Mouse (Mus musculus) erythroblast, embryonic 14.5 days (primary cell): ENCODE data around the gene Ppm1h. TPM values are rescaled to one million over a fixed set of nuclear protein-coding genes. Genes with fewer than 3 reads are reported as not detected.

Experiments used
- H3K27me3 ChIP-seq: 2 replicates; pipeline ENCODE4 v1.6.1; 2012; ENCODE audit warnings: inconsistent platforms; ENCODE audit not compliant: control insufficient read depth
- H3K36me3 ChIP-seq: 2 replicates; pipeline ENCODE4 v1.6.1; 2012; ENCODE audit warnings: mild to moderate bottlenecking, inconsistent platforms; ENCODE audit not compliant: control insufficient read depth
- H3K4me1 ChIP-seq: 2 replicates; pipeline ENCODE4 v1.6.1; 2012; ENCODE audit warnings: inconsistent platforms; ENCODE audit not compliant: control insufficient read depth
- H3K4me3 ChIP-seq: replicated peaks from 2 replicates; pipeline ENCODE3; 2012; ENCODE audit warnings: moderate library complexity, mild to moderate bottlenecking, inconsistent platforms
- H3K9me3 ChIP-seq: 2 replicates; pipeline ENCODE4 v1.6.1; 2012; ENCODE audit warnings: low read length, inconsistent platforms, mixed read lengths; ENCODE audit not compliant: control insufficient read depth
- GATA1 ChIP-seq: IDR thresholded peaks from 2 replicates; pipeline ENCODE4 v1.6.1; 2012; ENCODE audit warnings: low read length, inconsistent platforms, mixed read lengths
- TAL1 ChIP-seq: IDR thresholded peaks from 3 replicates; pipeline ENCODE4 v1.6.1; 2012; ENCODE audit warnings: low read length, inconsistent platforms, mixed read lengths
- polyA plus RNA-seq: library from polyadenylated mRNA; stranded (reverse); fragments of >175 nt; gene quantifications from 2 replicates; pipeline ENCODE4 v1.2.3, GENCODE M21; 2012

Gene Ppm1h
- polyA plus RNA-seq, 1 experiment = not detected

GRCm38 (mm10) chr10:122895121-122895770, 216.7 kb downstream of the Ppm1h start:
- no peak overlapping the region for H3K4me3 ChIP-seq
- TF ChIP-seq GATA1 (no peak), TAL1 (no peak)
- H3K9me3 ChIP-seq = 0 out of 2 replicates have a peak, but pooled peaks cover 2% of the 10 kb centered on the region
- no peaks in the 10 kb centered on the region for H3K27me3 ChIP-seq
- no peaks in the 10 kb centered on the region for H3K36me3 ChIP-seq
- no peaks in the 10 kb centered on the region for H3K4me1 ChIP-seq

DNA sequence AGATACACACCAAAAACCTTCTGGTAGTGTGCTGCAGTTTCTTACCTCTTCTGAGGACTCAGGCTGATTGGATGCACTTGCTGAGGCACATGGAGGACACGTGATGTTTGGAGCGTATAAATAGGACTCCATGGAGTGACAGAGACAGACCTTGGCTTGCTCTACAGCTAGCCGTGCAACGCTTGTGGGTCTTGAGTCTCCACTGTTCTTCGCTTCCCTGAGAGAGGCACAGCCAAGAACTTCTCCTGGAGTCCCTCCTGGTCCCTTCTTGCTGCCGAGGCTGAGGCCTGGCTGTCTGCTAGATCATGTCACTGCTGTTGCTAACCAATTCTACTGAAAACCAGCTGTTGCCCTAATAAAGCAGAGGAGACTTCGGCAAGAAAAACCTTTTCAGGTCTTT, 221.4 kb downstream of the Ppm1h start:
- H3K36me3 ChIP-seq = no peaks in the 10 kb centered on the region
- no peaks in the 10 kb centered on the region for H3K4me1 ChIP-seq
- no peaks in the 10 kb centered on the region for H3K27me3 ChIP-seq
- TF ChIP-seq GATA1 (no peak), TAL1 (no peak)
- no peaks in the 10 kb centered on the region for H3K9me3 ChIP-seq
- H3K4me3 ChIP-seq = no peak overlapping the region

- H3K27me3 ChIP-seq = no peaks in the 10 kb centered on the region
- H3K4me3 ChIP-seq = no peak overlapping the region
- no peak for TF ChIP-seq GATA1
- no peaks in the 10 kb centered on the region for H3K4me1 ChIP-seq
- no peaks in the 10 kb centered on the region for H3K36me3 ChIP-seq
- H3K9me3 ChIP-seq = no peaks in the 10 kb centered on the region
Measured at GRCm38 (mm10) chr10:122900466-122900865, 221.9 kb downstream of the Ppm1h start.

DNA sequence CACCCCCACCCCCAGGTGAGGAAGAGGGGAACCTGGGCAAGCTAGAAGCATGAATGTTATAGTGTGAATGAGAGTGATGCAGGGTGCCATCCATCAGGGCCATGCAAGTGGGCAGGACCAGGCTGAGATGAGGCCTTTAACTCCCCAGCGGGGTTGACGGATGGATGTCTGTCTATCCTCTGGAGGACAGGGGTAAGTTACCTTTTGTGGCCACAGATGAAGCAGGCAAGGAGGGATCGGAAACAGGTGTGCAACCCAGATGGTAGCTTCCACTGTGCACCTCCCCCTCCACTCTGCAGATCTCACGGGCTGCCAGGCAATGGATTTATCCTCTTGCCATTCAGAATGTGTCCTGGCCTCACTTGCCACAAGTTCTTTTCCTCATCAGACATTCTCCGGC, 222.8 kb downstream of the Ppm1h start:
- H3K4me3 ChIP-seq = no peak overlapping the region
- no peaks in the 10 kb centered on the region for H3K36me3 ChIP-seq
- H3K27me3 ChIP-seq = no peaks in the 10 kb centered on the region
- no peaks in the 10 kb centered on the region for H3K9me3 ChIP-seq
- H3K4me1 ChIP-seq = no peaks in the 10 kb centered on the region
- TF ChIP-seq GATA1 = no peak
- no peak for TF ChIP-seq TAL1

- H3K4me1 ChIP-seq = no peaks in the 10 kb centered on the region
- TF ChIP-seq GATA1 = no peak
- no peak for TF ChIP-seq TAL1
Measured at GRCm38 (mm10) chr10:122909406-122910032, 231.0 kb downstream of the Ppm1h start.

DNA sequence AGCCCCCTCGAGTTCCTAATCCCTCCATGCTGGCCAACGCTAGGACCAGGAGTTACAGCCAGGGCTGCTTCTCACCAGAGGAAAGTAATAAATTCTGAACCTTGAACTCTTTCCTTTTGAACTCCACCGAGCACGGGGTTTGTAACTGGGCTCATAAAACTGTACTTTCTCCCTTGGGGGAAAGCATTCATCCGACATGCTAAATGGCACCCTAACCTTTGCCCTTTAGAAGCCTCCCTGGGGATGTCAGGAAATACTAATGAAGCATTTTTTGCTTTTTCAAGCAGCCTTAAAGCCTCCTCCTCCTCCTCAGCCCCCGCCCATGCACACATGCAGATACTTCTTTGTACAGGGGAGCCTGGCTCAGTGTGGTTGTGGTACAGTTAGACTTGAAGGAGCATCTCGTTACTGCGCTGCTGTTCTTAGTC, 232.2 kb downstream of the Ppm1h start:
- H3K4me3 ChIP-seq = no peak overlapping the region
- H3K4me1 ChIP-seq = no peaks in the 10 kb centered on the region
- TF ChIP-seq TAL1 = no peak
- TF ChIP-seq GATA1 = no peak
- H3K9me3 ChIP-seq = no peaks in the 10 kb centered on the region
- H3K27me3 ChIP-seq = no peaks in the 10 kb centered on the region
- no peaks in the 10 kb centered on the region for H3K36me3 ChIP-seq

More at GRCm38 (mm10) chr10:122909406-122910032, 231.0 kb downstream of the Ppm1h start:
- H3K36me3 ChIP-seq = no peaks in the 10 kb centered on the region
- no peak overlapping the region for H3K4me3 ChIP-seq
- H3K27me3 ChIP-seq = no peaks in the 10 kb centered on the region
- H3K9me3 ChIP-seq = no peaks in the 10 kb centered on the region

DNA sequence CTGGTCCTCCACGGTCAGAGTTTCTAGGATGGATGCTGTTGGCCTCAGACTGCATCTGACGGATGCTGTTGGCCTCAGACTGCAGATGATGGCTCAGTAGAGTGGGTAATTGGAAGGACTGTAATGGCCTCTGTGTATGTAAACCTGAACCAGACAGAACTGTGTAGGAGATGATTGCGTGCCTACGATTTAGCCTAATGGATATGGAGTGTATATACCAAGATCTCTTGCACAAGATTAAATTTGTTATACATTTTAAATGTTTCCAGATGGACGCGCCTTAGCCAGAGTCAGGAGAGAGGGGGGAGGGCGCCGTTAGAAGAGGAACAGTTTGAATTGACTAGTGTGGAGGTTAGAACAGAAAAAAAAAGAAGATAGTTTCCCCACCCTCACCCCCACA, 233.1 kb downstream of the Ppm1h start:
- no peaks in the 10 kb centered on the region for H3K27me3 ChIP-seq
- H3K9me3 ChIP-seq = no peaks in the 10 kb centered on the region
- TF ChIP-seq GATA1 = no peak
- TF ChIP-seq TAL1 = no peak
- H3K4me3 ChIP-seq = no peak overlapping the region
- no peaks in the 10 kb centered on the region for H3K36me3 ChIP-seq
- no peaks in the 10 kb centered on the region for H3K4me1 ChIP-seq

GRCm38 (mm10) chr10:122912086-122912690, 233.6 kb downstream of the Ppm1h start:
- Histone ChIP-seq H3K27me3 (no peaks in the 10 kb centered on the region), H3K36me3 (no peaks in the 10 kb centered on the region), H3K4me1 (no peaks in the 10 kb centered on the region), H3K9me3 (no peaks in the 10 kb centered on the region), H3K4me3 (no peak overlapping the region)
- no peak for TF ChIP-seq GATA1
- TF ChIP-seq TAL1 = no peak

DNA sequence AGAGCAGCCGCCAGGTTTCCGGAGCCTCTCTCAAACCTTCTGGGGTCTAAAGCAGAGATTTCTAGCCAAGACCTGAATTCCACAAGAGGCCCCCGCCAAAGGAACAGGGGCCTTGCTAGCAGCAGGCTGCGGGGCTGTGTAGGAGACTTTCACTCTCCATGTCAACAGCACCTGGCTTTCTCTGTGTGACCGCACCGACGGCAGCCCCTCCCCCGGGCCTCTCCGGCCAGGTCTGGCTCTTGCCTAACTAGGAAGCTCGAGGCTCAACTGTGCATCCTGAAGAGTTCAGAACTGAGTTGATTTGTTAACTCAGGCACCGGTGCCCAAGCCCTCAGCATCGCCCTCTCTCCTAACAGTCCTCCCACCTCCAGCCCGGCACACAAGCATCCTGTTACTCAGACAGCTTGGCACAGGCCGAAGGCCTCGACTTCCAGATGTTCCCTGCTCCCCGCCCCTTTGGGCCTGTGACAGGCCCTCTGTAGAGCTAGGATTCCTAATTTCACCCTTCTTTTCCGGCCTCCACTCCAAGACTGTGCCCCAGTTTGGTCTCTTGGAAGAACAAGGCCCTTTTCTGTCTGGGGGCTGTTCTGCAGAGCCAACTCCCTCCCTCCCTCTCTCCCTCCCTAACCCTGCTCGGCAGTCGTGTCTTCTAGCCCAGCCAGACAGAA, 234.3 kb downstream of the Ppm1h start:
- Histone ChIP-seq H3K4me1 (no peaks in the 10 kb centered on the region), H3K4me3 (no peak overlapping the region), H3K27me3 (no peaks in the 10 kb centered on the region), H3K36me3 (no peaks in the 10 kb centered on the region), H3K9me3 (no peaks in the 10 kb centered on the region)
- TF ChIP-seq TAL1 = no peak
- TF ChIP-seq GATA1 = no peak
